Mouse (Mus musculus): ENCODE measurements at regions not wholly inside any gene's neighbourhood (a gene's known extent, or its start where the extent isn't known, plus 50 kb on each side); places are given as distances from the start of the nearest gene placed in this dataset.
A peak's percentile ranks its signal among the peaks of the same experiment; 100 is the strongest.

GRCm38 (mm10) chr3:159689743-159690142 lies 90.8 kb downstream of the Rpe65 start:
- TF ChIP-seq USF1 (IDR thresholded peaks at IDR 0.05; ENCODE audit: low read depth, low read length) = no peak
- TF ChIP-seq SIN3A (IDR thresholded peaks at IDR 0.05; ENCODE audit: low read length) = no peak
- no peak for TF ChIP-seq SMC3 (IDR thresholded peaks at IDR 0.05; ENCODE audit: low read depth, low read length)
- no peak for TF ChIP-seq GABPA (IDR thresholded peaks at IDR 0.05; ENCODE audit: insufficient replicate concordance, low read depth, low read length)
- dilution Hi-C loops (cut with MboI; ENCODE audit: extremely low pct_ligation_motif_present, extremely low pct_unique_long_range_greater_than_20kb, low sequenced_read_pairs) (no loop called here), in situ Hi-C loops (cut with MboI; ENCODE audit: low pct_ligation_motif_present, low pct_unique_long_range_greater_than_20kb, low sequenced_read_pairs) (no loop called here)
- Histone ChIP-seq H3K9me3 (replicated peaks; ENCODE audit: low read length) (no peaks in the 10 kb centered on the region), H3K9ac (ENCODE audit: insufficient read depth, low read depth) (no peak overlapping the region), H3K4me2 (ENCODE audit: insufficient read depth, low read depth, poor library complexity, severe bottlenecking) (no peak overlapping the region), H3K27ac (ENCODE audit: insufficient read depth, low read depth) (no peak overlapping the region), H3K4me1 (ENCODE audit: control insufficient read depth in 1 of 2, insufficient read depth in 2 of 2) (no peaks in the 10 kb centered on the region), H3K4me3 (replicated peaks in 1 of 3; ENCODE audit: low read depth in 2 of 3, low read length in 2 of 3, poor library complexity in 1 of 3) (no peak overlapping the region), H3K27me3 (replicated peaks) (no peaks in the 10 kb centered on the region), H3K79me2 (replicated peaks; ENCODE audit: control insufficient read depth, extremely low read depth, insufficient read depth, poor library complexity, severe bottlenecking) (no peaks in the 10 kb centered on the region), H3K36me3 (replicated peaks in 1 of 2; ENCODE audit: control insufficient read depth in 1 of 2, insufficient read depth in 1 of 2, low read length in 1 of 2) (no peaks in the 10 kb centered on the region)
- DNase-seq (ENCODE audit: extremely low read depth) = no peak

GRCm38 (mm10) chr3:159724340-159725119 lies 114.9 kb upstream of the Wls start:
- Histone ChIP-seq H3K4me1 (ENCODE audit: control insufficient read depth in 1 of 2, insufficient read depth in 2 of 2) (peaks cover 0 to 3% of the 10 kb centered on the region in 2 experiments; a peak in 2 of 4 replicates), H3K27ac (ENCODE audit: insufficient read depth, low read depth) (no peak overlapping the region), H3K27me3 (replicated peaks) (no peaks in the 10 kb centered on the region), H3K79me2 (replicated peaks; ENCODE audit: control insufficient read depth, extremely low read depth, insufficient read depth, poor library complexity, severe bottlenecking) (no peaks in the 10 kb centered on the region), H3K9me3 (replicated peaks; ENCODE audit: low read length) (no peaks in the 10 kb centered on the region), H3K4me2 (ENCODE audit: insufficient read depth, low read depth, poor library complexity, severe bottlenecking) (no peak overlapping the region), H3K36me3 (replicated peaks in 1 of 2; ENCODE audit: control insufficient read depth in 1 of 2, insufficient read depth in 1 of 2, low read length in 1 of 2) (no peaks in the 10 kb centered on the region), H3K4me3 (replicated peaks in 1 of 3; ENCODE audit: low read depth in 2 of 3, low read length in 2 of 3, poor library complexity in 1 of 3) (no peak overlapping the region), H3K9ac (ENCODE audit: insufficient read depth, low read depth) (no peak overlapping the region)
- TF ChIP-seq RAD21 (IDR thresholded peaks at IDR 0.05; ENCODE audit: low read depth, low read length) = peak; percentile 95
- TF ChIP-seq CTCF (conservative IDR thresholded peaks at IDR 0.05 in 1 of 2, IDR thresholded peaks at IDR 0.05 in 1 of 2; ENCODE audit: low read depth in 2 of 2, low read length in 2 of 2) = peak; percentile 89 to 99
- TF ChIP-seq SMC3 (IDR thresholded peaks at IDR 0.05; ENCODE audit: low read depth, low read length) = peak; percentile 93
- TF ChIP-seq MXI1 (IDR thresholded peaks at IDR 0.05; ENCODE audit: low read depth, low read length) = no peak
- TF ChIP-seq MAX (IDR thresholded peaks at IDR 0.05; ENCODE audit: low read length) = no peak
- no peak for TF ChIP-seq MYC (IDR thresholded peaks at IDR 0.05; ENCODE audit: low read depth, low read length)
- no peak for TF ChIP-seq UBTF (IDR thresholded peaks at IDR 0.05; ENCODE audit: low read depth, low read length)
- no peak for TF ChIP-seq ZMIZ1 (IDR thresholded peaks at IDR 0.05; ENCODE audit: low read depth, low read length)
- TF ChIP-seq ZC3H11A (IDR thresholded peaks at IDR 0.05; ENCODE audit: low read depth, low read length) = peak; percentile 77
- TF ChIP-seq HCFC1 (IDR thresholded peaks at IDR 0.05; ENCODE audit: low read depth, low read length) = no peak
- no peak for TF ChIP-seq IRF4 (IDR thresholded peaks at IDR 0.05; ENCODE audit: low read depth, low read length)
- peak; percentile 89 for TF ChIP-seq ZNF384 (IDR thresholded peaks at IDR 0.05; ENCODE audit: low read depth, low read length)
- TF ChIP-seq BHLHE40 (IDR thresholded peaks at IDR 0.05; ENCODE audit: low read depth, low read length) = no peak
- in situ Hi-C loops (cut with MboI; ENCODE audit: low pct_ligation_motif_present, low pct_unique_long_range_greater_than_20kb, low sequenced_read_pairs) = no loop called here
- DNase-seq (ENCODE audit: extremely low read depth) = peak; percentile 80
- dilution Hi-C loops (cut with MboI; ENCODE audit: extremely low pct_ligation_motif_present, extremely low pct_unique_long_range_greater_than_20kb, low sequenced_read_pairs) = no loop called here
